Mouse (Mus musculus) lung, adult 2 months (tissue): Measurements from ENCODE around the gene Exosc6.

ENCODE experiments used
- CTCF ChIP-seq: fragments of 200-500 bp; IDR thresholded peaks from 2 replicates; pipeline ENCODE4 v1.5.1; 2011; ENCODE audit warnings: mild to moderate bottlenecking, low read length, control low read depth; ENCODE audit not compliant: insufficient read depth
- POLR2A ChIP-seq: fragments of 200-500 bp; IDR thresholded peaks from 2 replicates; pipeline ENCODE4 v1.6.1; 2011; ENCODE audit warnings: low read depth, mild to moderate bottlenecking, control low read depth, low read length, borderline replicate concordance; ENCODE audit errors: extremely low read depth

- TF ChIP-seq CTCF (no peak), POLR2A (no peak)
Observed at GRCm38 (mm10) chr8:111075926-111076325, 19.8 kb downstream of the Exosc6 start.
